Mouse (Mus musculus) heart, embryonic 10.5 days (tissue): ENCODE data around the gene Saa3. TPM values are rescaled to one million over a fixed set of nuclear protein-coding genes. Genes with fewer than 3 reads are reported as not detected.
"Not testable (repeated sequence)": the region's sequence is repeated elsewhere in the genome, so short reads cannot be mapped to it uniquely, and the experiment has no call there.

Experiments used
- DNase-seq: peaks from one replicate; pipeline ENCODE4 v3.0.0-alpha.2; 2017; ENCODE audit warnings: low spot score
- H3K27ac ChIP-seq: fragments of 300-500 bp; sonication (generic); 2 replicates; pipeline ENCODE4 v1.5.1; 2016; ENCODE audit warnings: mild to moderate bottlenecking
- H3K27me3 ChIP-seq: fragments of 300-500 bp; sonication (generic); 2 replicates; pipeline ENCODE4 v1.6.1; 2016; ENCODE audit warnings: mild to moderate bottlenecking; ENCODE audit not compliant: poor library complexity, insufficient read depth, severe bottlenecking
- H3K36me3 ChIP-seq: fragments of 300-500 bp; sonication (generic); 2 replicates; pipeline ENCODE4 v1.6.1; 2016; ENCODE audit warnings: mild to moderate bottlenecking, moderate library complexity
- H3K4me1 ChIP-seq: fragments of 300-500 bp; sonication (generic); 2 replicates; pipeline ENCODE4 v1.6.1; 2016; ENCODE audit warnings: mild to moderate bottlenecking
- H3K4me3 ChIP-seq: fragments of 300-500 bp; sonication (generic); 2 replicates; pipeline ENCODE4 v1.5.1; 2016; ENCODE audit warnings: mild to moderate bottlenecking, moderate library complexity
- H3K9me3 ChIP-seq: fragments of 300-500 bp; sonication (generic); 2 replicates; pipeline ENCODE4 v1.6.1; 2016; ENCODE audit warnings: mild to moderate bottlenecking, moderate library complexity
- WGBS: fragments of 180-500 bp; shearing (Covaris S2); methylation state at CpG from one replicate; pipeline ENCODE4 v1.1.7; 2016; 5-methylcytosine and 5-hydroxymethylcytosine counted together
- polyA plus RNA-seq: library from polyadenylated mRNA; unstranded; fragments of >200 nt; fragmentation: Nextera tagmentation; extraction: Ambion mirVana; gene quantifications from 2 replicates; pipeline ENCODE4 v1.2.1, GENCODE M21; 2016

Gene Saa3
- polyA plus RNA-seq, 1 experiment from 2014 or later: 0.21 TPM

- no peak for DNase-seq
- Histone ChIP-seq H3K4me1 (no peaks in the 10 kb centered on the region), H3K4me3 (no peak overlapping the region), H3K27ac (no peak overlapping the region), H3K9me3 (no peaks in the 10 kb centered on the region), H3K36me3 (peaks cover 36% of the 10 kb centered on the region), H3K27me3 (no peaks in the 10 kb centered on the region)
- WGBS: 84% methylated on average over 5 of the region's 5 CpGs
Observed at GRCm38 (mm10) chr7:46686827-46687226, 28.7 kb downstream of the Saa3 start.

GRCm38 (mm10) chr7:46680732-46681131 lies 34.8 kb downstream of the Saa3 start:
- Histone ChIP-seq H3K4me1 (no peaks in the 10 kb centered on the region), H3K4me3 (no peak overlapping the region), H3K27me3 (no peaks in the 10 kb centered on the region), H3K36me3 (no peaks in the 10 kb centered on the region), H3K9me3 (no peaks in the 10 kb centered on the region), H3K27ac (no peak overlapping the region)
- DNase-seq: no peak

- 83% methylated on average over 7 of the region's 7 CpGs for WGBS
- H3K36me3 ChIP-seq, H3K9me3 ChIP-seq, DNase-seq, H3K4me1 ChIP-seq, H3K27me3 ChIP-seq, H3K27ac ChIP-seq, H3K4me3 ChIP-seq: not testable (repeated sequence)
Observed at GRCm38 (mm10) chr7:46679044-46679443, 36.5 kb downstream of the Saa3 start.

GRCm38 (mm10) chr7:46678417-46678816 lies 37.1 kb downstream of the Saa3 start:
- no peaks in the 10 kb centered on the region for H3K4me1 ChIP-seq
- no peaks in the 10 kb centered on the region for H3K36me3 ChIP-seq
- H3K9me3 ChIP-seq: no peaks in the 10 kb centered on the region
- no peak for DNase-seq
- WGBS: 83% methylated on average over 3 of the region's 3 CpGs
- no peak overlapping the region for H3K27ac ChIP-seq
- no peaks in the 10 kb centered on the region for H3K27me3 ChIP-seq
- H3K4me3 ChIP-seq: no peak overlapping the region

GRCm38 (mm10) chr7:46676808-46677360 lies 38.6 kb downstream of the Saa3 start:
- no peak for DNase-seq
- WGBS: 61% methylated on average over 5 of the region's 5 CpGs
- H3K4me1 ChIP-seq: peaks cover 7% of the 10 kb centered on the region; the same call in 1 of the 2 replicates
- no peaks in the 10 kb centered on the region for H3K27me3 ChIP-seq
- H3K4me3 ChIP-seq: no peak overlapping the region
- no peaks in the 10 kb centered on the region for H3K9me3 ChIP-seq
- no peak overlapping the region for H3K27ac ChIP-seq
- H3K36me3 ChIP-seq: no peaks in the 10 kb centered on the region

- no peaks in the 10 kb centered on the region for H3K27me3 ChIP-seq
- 79% methylated on average over 8 of the region's 8 CpGs for WGBS
Observed at GRCm38 (mm10) chr7:46675886-46676285, 39.6 kb downstream of the Saa3 start.

GRCm38 (mm10) chr7:46675061-46675460 lies 40.4 kb downstream of the Saa3 start:
- H3K9me3 ChIP-seq: no peaks in the 10 kb centered on the region
- 85% methylated on average over 7 of the region's 7 CpGs for WGBS

More at GRCm38 (mm10) chr7:46675886-46676285, 39.6 kb downstream of the Saa3 start:
- no peak overlapping the region for H3K4me3 ChIP-seq
- DNase-seq: no peak
- no peaks in the 10 kb centered on the region for H3K9me3 ChIP-seq
- H3K4me1 ChIP-seq: peaks cover 11% of the 10 kb centered on the region; the same call in 1 of the 2 replicates
- no peaks in the 10 kb centered on the region for H3K36me3 ChIP-seq
- no peak overlapping the region for H3K27ac ChIP-seq

GRCm38 (mm10) chr7:46672160-46672672 lies 43.3 kb downstream of the Saa3 start, which contains the start of gene Tph1:
Gene Tph1 (minus strand): TSS chr7:46672537.
- no peak within 1 kb of the TSS for H3K27ac ChIP-seq
- WGBS: 43% methylated on average over 10 of the region's 10 CpGs
- no peaks in the 10 kb centered on the region for H3K36me3 ChIP-seq
- H3K9me3 ChIP-seq: no peaks in the 10 kb centered on the region
- peaks cover 25% of the 10 kb centered on the region for H3K27me3 ChIP-seq
- no peak for DNase-seq
- H3K4me1 ChIP-seq: peaks cover 16% of the 10 kb centered on the region; the same call in 1 of the 2 replicates
- no peak within 1 kb of the TSS for H3K4me3 ChIP-seq

More at GRCm38 (mm10) chr7:46675061-46675460, 40.4 kb downstream of the Saa3 start:
- H3K27me3 ChIP-seq: no peaks in the 10 kb centered on the region
- DNase-seq: no peak
- no peak overlapping the region for H3K27ac ChIP-seq
- H3K4me1 ChIP-seq: peaks cover 11% of the 10 kb centered on the region; the same call in 1 of the 2 replicates
- no peak overlapping the region for H3K4me3 ChIP-seq
- no peaks in the 10 kb centered on the region for H3K36me3 ChIP-seq

- 1% methylated on average over 21 of the region's 21 CpGs for WGBS
- Histone ChIP-seq H3K36me3 (no peaks in the 10 kb centered on the region), H3K4me3 (peak overlapping the region; percentile 38), H3K9me3 (no peaks in the 10 kb centered on the region), H3K27me3 (peaks cover 46% of the 10 kb centered on the region), H3K27ac (no peak overlapping the region), H3K4me1 (peaks cover 15% of the 10 kb centered on the region; the same call in 1 of the 2 replicates)
- no peak for DNase-seq
Observed at GRCm38 (mm10) chr7:46667256-46667655, 48.2 kb downstream of the Saa3 start.

- H3K27ac ChIP-seq: no peak overlapping the region
- DNase-seq: no peak
- no peaks in the 10 kb centered on the region for H3K9me3 ChIP-seq
- H3K36me3 ChIP-seq: no peaks in the 10 kb centered on the region
- peaks cover 7% of the 10 kb centered on the region; the same call in 1 of the 2 replicates for H3K4me1 ChIP-seq
- no peak overlapping the region for H3K4me3 ChIP-seq
- WGBS: 34% methylated on average over 9 of the region's 9 CpGs
- peaks cover 46% of the 10 kb centered on the region for H3K27me3 ChIP-seq
Observed at GRCm38 (mm10) chr7:46665236-46665635, 50.3 kb downstream of the Saa3 start.

Other genes with a start within 250 kb of the Saa3 start
- gene Sergef, start 75.9 kb downstream of the Saa3 start, polyA plus RNA-seq: 12.0 and 12.5 TPM in 2 replicates
- 0.19 TPM in 1 of 2 replicates, not detected in the other for gene Tph1, start 43.2 kb downstream of the Saa3 start, polyA plus RNA-seq
- gene Saal1, start 5.0 kb downstream of the Saa3 start, polyA plus RNA-seq: 18.7 and 26.4 TPM in 2 replicates
- gene Saa4, start 16.9 kb upstream of the Saa3 start, polyA plus RNA-seq: 0.14 TPM in 1 of 2 replicates, not detected in the other
- gene Saa1, start 27.3 kb upstream of the Saa3 start, polyA plus RNA-seq: 2.7 TPM in 1 of 2 replicates, not detected in the other
- gene Saa2, start 36.1 kb upstream of the Saa3 start, polyA plus RNA-seq: 0.32 and 2.5 TPM in 2 replicates
- 13.9 and 14.5 TPM in 2 replicates for gene Hps5, start 80.4 kb upstream of the Saa3 start, polyA plus RNA-seq
- 40.6 and 45.1 TPM in 2 replicates for gene Gtf2h1, start 80.4 kb upstream of the Saa3 start, polyA plus RNA-seq
- gene Ldha, start 125.8 kb upstream of the Saa3 start, polyA plus RNA-seq: 4,161 and 4,393 TPM in 2 replicates
- 0.13 TPM in 1 of 2 replicates, not detected in the other for gene Ldhc, start 145.5 kb upstream of the Saa3 start, polyA plus RNA-seq
- gene Tsg101, start 204.3 kb upstream of the Saa3 start, polyA plus RNA-seq: 198 and 215 TPM in 2 replicates
- 8.3 and 9.0 TPM in 2 replicates for gene Uevld, start 242.8 kb upstream of the Saa3 start, polyA plus RNA-seq